Mouse (Mus musculus): Measurements from ENCODE around the gene Pmfbp1. TPM values are rescaled to one million over a fixed set of nuclear protein-coding genes. Genes with fewer than 3 reads are reported as not detected.

The Pmfbp1 gene
- polyA plus RNA-seq, 1 experiment from 2014 or later = 0.11 TPM

- H3K4me2 ChIP-seq (replicated peaks; ENCODE audit: low read depth, low read length) = no peak overlapping the region
- 83% methylated on average over 6 of the region's 6 CpGs for WGBS
- H3K27me3 ChIP-seq (ENCODE audit: insufficient read depth, low read length) = no peaks in the 10 kb centered on the region
- no peak overlapping the region for H3K9ac ChIP-seq (replicated peaks; ENCODE audit: low read length)
- no peak overlapping the region for H3K4me3 ChIP-seq (ENCODE audit: low read length)
- H3K4me1 ChIP-seq (ENCODE audit: insufficient read depth, low read length) = no peaks in the 10 kb centered on the region
- no peak overlapping the region for H3K27ac ChIP-seq (ENCODE audit: low read length)
- no peaks in the 10 kb centered on the region for H3K36me3 ChIP-seq (ENCODE audit: insufficient read depth, low read length)
- no peaks in the 10 kb centered on the region for H3K9me3 ChIP-seq (ENCODE audit: low read length)
- ATAC-seq (ENCODE audit: low FRiP score, low TSS enrichment) = no peak
These were observed 1.0 kb upstream of the Pmfbp1 start for GRCm38 (mm10) chr8:109492785-109493184.

- Histone ChIP-seq H3K36me3 (ENCODE audit: insufficient read depth, low read length) (no peaks in the 10 kb centered on the region), H3K4me3 (ENCODE audit: low read length) (no peak overlapping the region), H3K27me3 (ENCODE audit: insufficient read depth, low read length) (no peaks in the 10 kb centered on the region), H3K27ac (ENCODE audit: low read length) (no peak overlapping the region), H3K4me1 (ENCODE audit: insufficient read depth, low read length) (no peaks in the 10 kb centered on the region), H3K9ac (replicated peaks; ENCODE audit: low read length) (no peak overlapping the region), H3K9me3 (ENCODE audit: low read length) (no peaks in the 10 kb centered on the region), H3K4me2 (replicated peaks; ENCODE audit: low read depth, low read length) (no peak overlapping the region)
- WGBS = 67% methylated on average over 2 of the region's 2 CpGs
- ATAC-seq (ENCODE audit: low FRiP score, low TSS enrichment) = no peak
These were observed 774 bp downstream of the Pmfbp1 start for GRCm38 (mm10) chr8:109494601-109495000.

GRCm38 (mm10) chr8:109497431-109497830 is 3.6 kb downstream of the Pmfbp1 start:
- WGBS = 67% methylated on average over 5 of the region's 5 CpGs
- Histone ChIP-seq H3K27me3 (ENCODE audit: insufficient read depth, low read length) (no peaks in the 10 kb centered on the region), H3K4me1 (ENCODE audit: insufficient read depth, low read length) (no peaks in the 10 kb centered on the region)

GRCm38 (mm10) chr8:109499009-109499717 is 5.3 kb downstream of the Pmfbp1 start:
- ATAC-seq (ENCODE audit: low FRiP score, low TSS enrichment) = no peak
- H3K4me2 ChIP-seq (replicated peaks; ENCODE audit: low read depth, low read length) = no peak overlapping the region

More at GRCm38 (mm10) chr8:109497431-109497830, 3.6 kb downstream of the Pmfbp1 start:
- Histone ChIP-seq H3K4me3 (ENCODE audit: low read length) (no peak overlapping the region), H3K9me3 (ENCODE audit: low read length) (no peaks in the 10 kb centered on the region), H3K27ac (ENCODE audit: low read length) (no peak overlapping the region), H3K4me2 (replicated peaks; ENCODE audit: low read depth, low read length) (no peak overlapping the region), H3K9ac (replicated peaks; ENCODE audit: low read length) (no peak overlapping the region), H3K36me3 (ENCODE audit: insufficient read depth, low read length) (no peaks in the 10 kb centered on the region)
- no peak for ATAC-seq (ENCODE audit: low FRiP score, low TSS enrichment)

DNA sequence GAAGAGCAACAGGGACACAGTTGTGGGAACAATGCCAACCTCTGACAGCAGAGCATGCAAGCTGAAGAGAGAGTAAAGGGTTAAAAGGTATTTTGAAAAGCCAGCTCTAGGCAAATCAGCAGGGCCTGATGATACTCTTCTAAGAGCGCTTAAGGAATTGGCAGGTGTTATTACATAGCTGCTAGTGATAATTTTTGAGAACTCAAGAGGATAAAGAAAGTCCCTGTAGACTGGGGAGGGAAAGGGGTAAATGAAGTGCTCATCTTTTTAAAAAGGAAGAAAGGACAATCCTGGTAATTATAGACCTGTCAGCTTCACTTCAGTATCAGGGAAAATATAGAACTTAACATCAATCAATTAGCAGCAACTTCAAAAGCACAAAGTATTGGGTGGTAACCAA is 9.7 kb downstream of the Pmfbp1 start:
- no peak for ATAC-seq (ENCODE audit: low FRiP score, low TSS enrichment)
- no peak overlapping the region for H3K9ac ChIP-seq (replicated peaks; ENCODE audit: low read length)
- no peak overlapping the region for H3K4me3 ChIP-seq (ENCODE audit: low read length)
- H3K4me2 ChIP-seq (replicated peaks; ENCODE audit: low read depth, low read length) = no peak overlapping the region
- H3K36me3 ChIP-seq (ENCODE audit: insufficient read depth, low read length) = no peaks in the 10 kb centered on the region
- H3K4me1 ChIP-seq (ENCODE audit: insufficient read depth, low read length) = no peaks in the 10 kb centered on the region
- H3K27ac ChIP-seq (ENCODE audit: low read length) = no peak overlapping the region
- H3K9me3 ChIP-seq (ENCODE audit: low read length) = no peaks in the 10 kb centered on the region
- no peaks in the 10 kb centered on the region for H3K27me3 ChIP-seq (ENCODE audit: insufficient read depth, low read length)
- 68% methylated on average over 1 of the region's 1 CpGs for WGBS

More at GRCm38 (mm10) chr8:109499009-109499717, 5.3 kb downstream of the Pmfbp1 start:
- H3K9me3 ChIP-seq (ENCODE audit: low read length) = no peaks in the 10 kb centered on the region
- WGBS = 76% methylated on average over 16 of the region's 16 CpGs
- no peaks in the 10 kb centered on the region for H3K27me3 ChIP-seq (ENCODE audit: insufficient read depth, low read length)
- no peak overlapping the region for H3K4me3 ChIP-seq (ENCODE audit: low read length)
- no peaks in the 10 kb centered on the region for H3K36me3 ChIP-seq (ENCODE audit: insufficient read depth, low read length)
- no peaks in the 10 kb centered on the region for H3K4me1 ChIP-seq (ENCODE audit: insufficient read depth, low read length)
- H3K27ac ChIP-seq (ENCODE audit: low read length) = no peak overlapping the region
- H3K9ac ChIP-seq (replicated peaks; ENCODE audit: low read length) = no peak overlapping the region

- H3K36me3 ChIP-seq (ENCODE audit: insufficient read depth, low read length) = no peaks in the 10 kb centered on the region
These were observed 11.7 kb downstream of the Pmfbp1 start for GRCm38 (mm10) chr8:109505560-109505959.

DNA sequence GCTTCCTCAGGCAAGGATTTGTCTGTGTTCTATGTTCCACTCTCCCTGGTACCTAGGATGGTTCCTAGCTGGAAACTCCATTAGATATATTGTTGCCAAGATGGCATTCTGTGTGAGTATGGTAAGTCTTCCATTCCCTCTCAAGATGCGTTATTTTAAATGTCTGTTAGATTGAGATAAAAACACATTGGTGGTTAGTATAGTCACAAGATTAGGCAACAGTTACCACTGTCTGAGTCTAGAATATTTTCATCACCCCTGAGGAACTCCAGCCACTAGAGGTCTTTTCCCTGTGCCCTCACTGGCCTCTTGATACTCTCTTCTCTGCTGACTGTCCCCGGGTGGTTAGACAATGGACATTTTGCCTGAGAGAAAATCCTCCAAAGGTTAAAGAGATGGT is 30.2 kb downstream of the Pmfbp1 start:
- no peak overlapping the region for H3K27ac ChIP-seq (ENCODE audit: low read length)
- no peak for ATAC-seq (ENCODE audit: low FRiP score, low TSS enrichment)
- H3K4me1 ChIP-seq (ENCODE audit: insufficient read depth, low read length) = no peaks in the 10 kb centered on the region
- WGBS = 85% methylated on average over 2 of the region's 2 CpGs
- H3K36me3 ChIP-seq (ENCODE audit: insufficient read depth, low read length) = no peaks in the 10 kb centered on the region
- no peaks in the 10 kb centered on the region for H3K27me3 ChIP-seq (ENCODE audit: insufficient read depth, low read length)
- no peak overlapping the region for H3K9ac ChIP-seq (replicated peaks; ENCODE audit: low read length)
- no peaks in the 10 kb centered on the region for H3K9me3 ChIP-seq (ENCODE audit: low read length)
- H3K4me2 ChIP-seq (replicated peaks; ENCODE audit: low read depth, low read length) = no peak overlapping the region
- H3K4me3 ChIP-seq (ENCODE audit: low read length) = no peak overlapping the region

More at GRCm38 (mm10) chr8:109505560-109505959, 11.7 kb downstream of the Pmfbp1 start:
- no peak overlapping the region for H3K27ac ChIP-seq (ENCODE audit: low read length)
- ATAC-seq (ENCODE audit: low FRiP score, low TSS enrichment) = no peak
- no peaks in the 10 kb centered on the region for H3K4me1 ChIP-seq (ENCODE audit: insufficient read depth, low read length)
- no peaks in the 10 kb centered on the region for H3K27me3 ChIP-seq (ENCODE audit: insufficient read depth, low read length)
- H3K9ac ChIP-seq (replicated peaks; ENCODE audit: low read length) = no peak overlapping the region
- no peaks in the 10 kb centered on the region for H3K9me3 ChIP-seq (ENCODE audit: low read length)
- WGBS = 82% methylated on average over 5 of the region's 5 CpGs
- H3K4me3 ChIP-seq (ENCODE audit: low read length) = no peak overlapping the region
- H3K4me2 ChIP-seq (replicated peaks; ENCODE audit: low read depth, low read length) = no peak overlapping the region

DNA sequence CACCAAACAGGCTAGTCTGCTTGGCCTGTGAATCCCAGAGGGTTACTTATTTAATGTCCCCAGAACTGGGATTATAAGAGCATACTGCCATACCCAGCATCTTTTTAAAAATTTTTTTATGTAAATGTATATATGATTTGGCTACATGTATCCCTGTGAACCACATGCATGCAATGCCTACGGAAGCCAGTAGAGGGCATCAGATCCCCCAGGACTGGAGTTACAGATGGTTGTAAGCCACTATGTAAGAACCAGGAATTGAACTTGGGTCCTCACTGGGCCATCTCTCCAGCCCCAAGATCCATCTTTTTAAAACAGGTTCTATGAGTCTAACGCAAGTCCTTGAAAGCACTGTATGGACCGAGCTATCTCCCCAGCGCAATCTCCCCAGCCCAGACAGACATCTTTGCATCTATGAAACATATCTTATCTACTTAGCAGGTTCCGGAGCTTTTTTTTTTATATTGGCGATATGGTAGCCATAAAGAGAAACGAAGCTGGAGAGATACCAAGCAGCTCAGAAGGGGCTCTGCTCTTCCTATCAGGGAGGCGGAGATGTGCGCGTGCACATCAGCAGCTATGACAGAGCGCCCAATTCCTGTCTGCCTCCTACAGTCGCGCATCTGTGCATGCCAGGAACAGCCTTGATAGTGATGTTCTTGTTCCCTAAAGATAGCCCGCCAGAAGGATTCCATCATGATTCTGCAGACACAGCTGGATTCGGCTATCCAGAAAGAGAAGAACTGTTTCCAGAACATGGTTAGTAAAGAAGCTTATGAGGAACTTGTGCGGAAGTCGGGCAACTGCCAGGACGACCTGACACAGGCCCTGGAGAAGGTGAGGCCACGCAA is 41.5 kb downstream of the Pmfbp1 start:
- ATAC-seq (ENCODE audit: low FRiP score, low TSS enrichment) = no peak
- Histone ChIP-seq H3K36me3 (ENCODE audit: insufficient read depth, low read length) (no peaks in the 10 kb centered on the region), H3K4me1 (ENCODE audit: insufficient read depth, low read length) (no peaks in the 10 kb centered on the region), H3K27me3 (ENCODE audit: insufficient read depth, low read length) (no peaks in the 10 kb centered on the region), H3K27ac (ENCODE audit: low read length) (no peak overlapping the region), H3K4me3 (ENCODE audit: low read length) (no peak overlapping the region), H3K4me2 (replicated peaks; ENCODE audit: low read depth, low read length) (no peak overlapping the region), H3K9me3 (ENCODE audit: low read length) (no peaks in the 10 kb centered on the region), H3K9ac (replicated peaks; ENCODE audit: low read length) (no peak overlapping the region)
- WGBS = 89% methylated on average over 19 of the region's 19 CpGs

- WGBS = 0% methylated on average over 5 of the region's 5 CpGs
These were observed 42.9 kb downstream of the Pmfbp1 start for GRCm38 (mm10) chr8:109536703-109537102.

DNA sequence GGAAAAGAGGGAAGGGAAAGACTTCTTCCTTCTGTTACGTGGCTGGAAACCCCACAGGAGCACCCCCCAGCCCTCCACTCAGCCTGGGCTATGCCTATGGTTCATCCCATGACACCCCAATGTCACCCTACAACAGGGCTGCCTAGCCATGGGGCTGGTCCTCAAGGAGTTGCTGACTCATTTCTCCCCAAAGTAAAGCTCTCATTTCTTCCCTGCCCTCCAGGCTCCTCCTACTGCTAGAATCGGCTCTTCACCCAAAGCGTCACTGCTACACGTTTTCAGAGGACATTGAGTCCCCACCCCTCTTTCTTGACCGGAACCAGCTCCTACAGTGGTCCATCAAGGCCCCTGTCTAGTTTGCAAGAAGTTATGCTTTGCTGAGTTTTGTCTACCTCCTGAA is 48.3 kb downstream of the Pmfbp1 start:
- no peaks in the 10 kb centered on the region for H3K9me3 ChIP-seq (ENCODE audit: low read length)

More at GRCm38 (mm10) chr8:109536703-109537102, 42.9 kb downstream of the Pmfbp1 start:
- no peaks in the 10 kb centered on the region for H3K9me3 ChIP-seq (ENCODE audit: low read length)
- H3K4me1 ChIP-seq (ENCODE audit: insufficient read depth, low read length) = no peaks in the 10 kb centered on the region
- H3K4me2 ChIP-seq (replicated peaks; ENCODE audit: low read depth, low read length) = peak overlapping the region; percentile 45
- 0 out of 2 replicates have a peak overlapping the region, but pooled peaks have one; percentile 36 for H3K9ac ChIP-seq (replicated peaks; ENCODE audit: low read length)
- no peak overlapping the region for H3K27ac ChIP-seq (ENCODE audit: low read length)
- H3K36me3 ChIP-seq (ENCODE audit: insufficient read depth, low read length) = no peaks in the 10 kb centered on the region
- H3K4me3 ChIP-seq (ENCODE audit: low read length) = peak overlapping the region; percentile 23; the same call in 1 of the 2 replicates
- H3K27me3 ChIP-seq (ENCODE audit: insufficient read depth, low read length) = no peaks in the 10 kb centered on the region
- peak; percentile 92 for ATAC-seq (ENCODE audit: low FRiP score, low TSS enrichment)

More for the DNA sequence above, 48.3 kb downstream of the Pmfbp1 start:
- no peak overlapping the region for H3K27ac ChIP-seq (ENCODE audit: low read length)
- H3K9ac ChIP-seq (replicated peaks; ENCODE audit: low read length) = no peak overlapping the region
- H3K36me3 ChIP-seq (ENCODE audit: insufficient read depth, low read length) = peaks cover 7% of the 10 kb centered on the region
- WGBS = 69% methylated on average over 5 of the region's 5 CpGs
- ATAC-seq (ENCODE audit: low FRiP score, low TSS enrichment) = no peak
- H3K27me3 ChIP-seq (ENCODE audit: insufficient read depth, low read length) = no peaks in the 10 kb centered on the region
- H3K4me3 ChIP-seq (ENCODE audit: low read length) = no peak overlapping the region
- H3K4me1 ChIP-seq (ENCODE audit: insufficient read depth, low read length) = no peaks in the 10 kb centered on the region
- no peak overlapping the region for H3K4me2 ChIP-seq (replicated peaks; ENCODE audit: low read depth, low read length)
